Mouse (Mus musculus) adipose tissue, adult 10 weeks (tissue): ENCODE results near the gene Aim2. TPM values are rescaled to one million over a fixed set of nuclear protein-coding genes. Genes with fewer than 3 reads are reported as not detected.

ENCODE experiments used
- polyA plus RNA-seq: library from polyadenylated mRNA; stranded (reverse); fragments of 350-450 nt; fragmentation: Illumina TruSeq; extraction: RNeasy Lipid Tissue Mini Kit (QIAGEN cat#74804); gene quantifications from one replicate; pipeline ENCODE4 v1.2.3, GENCODE M21; 2014; ENCODE audit warnings: low read depth, low replicate concordance

Aim2 gene
- polyA plus RNA-seq = 4.7 TPM

DNA sequence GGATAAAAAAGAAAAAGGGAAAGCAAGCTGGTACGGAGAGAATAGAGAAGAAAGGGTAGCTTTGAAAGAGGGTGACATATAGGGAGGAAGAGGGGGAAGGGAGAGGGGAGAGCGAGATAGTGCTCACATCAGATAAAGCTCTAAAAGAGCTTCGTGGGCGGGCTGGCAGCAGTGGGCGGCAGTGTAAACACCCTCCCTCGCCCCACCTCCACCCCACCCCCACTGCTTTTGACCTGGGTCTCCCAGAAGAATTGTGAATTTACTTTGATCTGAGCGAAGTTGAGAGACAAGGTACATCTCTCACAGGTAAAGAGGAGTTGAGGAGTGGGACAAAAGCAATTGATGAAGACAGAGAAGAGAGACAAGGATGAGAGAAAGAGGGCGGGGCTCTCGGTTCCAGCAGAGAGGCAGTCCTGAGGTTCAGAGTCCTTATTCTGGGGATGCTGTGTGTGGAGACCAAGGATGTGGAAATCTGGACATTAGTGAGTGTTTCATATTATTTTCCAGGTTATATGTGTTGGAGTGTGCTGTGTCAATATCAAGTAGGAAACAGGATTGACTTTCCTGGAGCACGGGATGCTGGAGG lies at the start of gene Aim2:
Aim2 (plus strand) TSS at position 508 of the 586 bp plus-strand sequence.

DNA sequence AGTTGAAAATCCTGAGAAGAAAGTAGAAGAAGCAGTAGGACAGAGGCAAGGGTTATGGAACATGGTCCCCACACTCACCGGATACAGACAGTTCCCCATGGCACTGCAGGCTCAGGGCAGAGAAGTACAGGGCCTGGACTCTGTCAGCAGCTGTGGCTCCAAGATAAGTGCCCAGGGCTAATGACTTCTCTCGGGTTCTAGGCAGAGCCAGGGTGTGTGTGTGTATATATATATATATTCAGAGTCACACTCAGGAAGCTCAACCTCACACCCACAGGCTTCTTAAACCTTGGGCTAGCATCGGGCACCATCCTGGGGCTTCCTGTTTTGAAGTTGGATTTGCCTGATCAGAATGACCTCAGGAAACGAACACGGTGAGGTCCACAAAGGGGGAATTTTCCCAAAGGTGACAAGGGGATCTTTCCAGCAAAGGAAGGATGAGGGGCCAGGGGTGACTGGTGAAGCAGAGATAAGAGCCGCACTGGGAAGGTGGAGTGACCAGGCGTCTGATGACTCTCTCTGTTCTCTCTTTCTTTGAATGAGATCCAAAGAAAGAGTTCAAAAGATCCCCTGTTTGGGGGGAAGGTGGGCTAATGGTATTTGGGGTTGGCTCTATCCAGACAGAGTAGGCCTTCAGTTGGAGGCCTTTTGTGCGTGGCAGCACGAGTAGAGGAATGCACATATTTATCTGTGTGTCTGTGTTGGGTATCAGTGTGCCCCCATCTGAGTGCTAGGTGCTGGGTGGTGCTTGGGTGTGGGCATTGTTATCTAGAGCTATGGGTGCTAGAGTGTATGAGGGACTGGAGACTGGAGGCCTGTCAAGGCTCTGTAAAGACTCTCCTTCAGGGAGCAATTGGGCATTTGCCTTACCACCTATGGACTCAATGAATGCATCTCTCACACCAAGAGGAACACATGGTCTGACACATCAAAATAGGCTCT lies 17.1 kb upstream of the Aim2 start, which contains the start of gene Ackr1:
Ackr1 (minus strand) TSS at position 439 of the 942 bp plus-strand sequence.

DNA sequence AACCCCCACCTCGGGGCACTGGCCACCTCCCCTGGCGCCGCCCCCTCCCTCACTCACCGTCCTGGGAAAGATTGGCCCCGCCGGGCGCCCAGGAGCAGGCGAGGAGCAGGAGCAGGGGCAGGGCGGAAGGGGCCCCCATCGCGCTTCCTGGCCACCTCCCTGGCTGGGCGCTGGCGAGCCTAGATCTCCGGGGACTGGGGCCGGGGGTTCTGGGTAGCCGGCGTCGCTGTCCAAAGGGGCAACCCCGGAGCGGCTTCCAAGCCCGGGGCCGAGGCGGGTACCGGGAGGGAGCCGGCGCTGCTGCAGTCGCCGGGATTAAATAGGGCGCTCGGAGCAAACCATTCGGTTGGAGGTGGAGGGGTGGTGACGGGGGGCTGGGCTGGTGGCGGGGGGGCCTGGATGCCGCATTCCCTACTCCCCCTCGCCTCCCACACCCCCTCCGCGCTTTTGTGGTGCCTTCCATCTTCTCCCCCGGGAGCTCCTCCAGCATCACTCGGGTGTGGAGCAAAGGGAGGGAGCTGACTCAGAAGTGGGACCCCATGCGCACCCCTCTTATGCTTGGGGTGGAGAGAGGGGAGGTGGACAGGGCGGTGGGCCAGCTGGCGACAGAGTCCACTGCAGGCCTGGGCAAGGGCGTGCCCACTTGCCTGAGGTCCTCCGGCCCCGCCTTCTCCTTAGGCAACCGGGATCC lies 16.8 kb downstream of the Aim2 start, which contains the start of gene Cadm3:
Cadm3 (minus strand) TSS at position 340 of the 691 bp plus-strand sequence.

DNA sequence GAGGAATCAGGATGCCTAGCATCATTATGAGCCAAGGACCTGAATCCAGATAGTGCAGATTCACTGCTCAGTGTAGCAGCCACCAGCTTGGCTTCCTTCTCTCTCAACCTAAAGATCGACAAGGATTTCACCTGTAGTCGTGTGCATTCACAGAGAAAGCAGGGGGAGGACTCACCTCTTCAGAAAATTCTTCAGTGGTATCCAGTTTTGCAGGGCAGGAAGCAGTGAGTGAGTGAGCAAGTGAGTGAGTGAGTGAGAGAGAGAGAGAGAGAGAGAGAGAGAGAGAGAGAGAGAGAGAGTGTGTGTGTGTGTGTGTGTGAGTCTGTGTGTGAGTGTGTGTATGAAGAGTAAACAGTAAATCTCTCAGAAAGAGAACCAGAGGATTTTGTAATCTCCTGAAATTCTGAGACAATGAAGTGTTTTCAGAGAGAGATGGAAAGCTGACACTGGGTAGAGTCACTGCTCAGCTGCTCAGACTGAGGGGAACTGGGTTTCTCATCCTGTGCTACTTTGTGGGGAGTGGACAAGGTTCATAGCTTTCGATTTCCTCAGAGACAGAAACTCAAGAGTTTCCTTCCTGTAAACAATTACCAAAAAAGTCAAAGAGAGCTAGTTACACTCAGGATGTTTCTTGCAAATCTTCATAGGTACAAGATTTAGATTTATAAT lies 140.3 kb downstream of the Aim2 start, which contains the start of gene Ifi206:
Ifi206 (minus strand) TSS at position 230 of the 669 bp plus-strand sequence.

Other genes with a start within 250 kb of the Aim2 start
- not detected for gene Olfr1408, start 213.5 kb upstream of the Aim2 start, polyA plus RNA-seq
- not detected for gene Olfr1406, start 160.2 kb upstream of the Aim2 start, polyA plus RNA-seq
- not detected for gene Olfr218, start 153.1 kb upstream of the Aim2 start, polyA plus RNA-seq
- gene Olfr1404, start 138.5 kb upstream of the Aim2 start, polyA plus RNA-seq = not detected
- gene Fcer1a, start 123.7 kb upstream of the Aim2 start, polyA plus RNA-seq = 0.55 TPM
- gene Olfr418, start 84.9 kb upstream of the Aim2 start, polyA plus RNA-seq = not detected
- not detected for gene Mptx2, start 73.1 kb upstream of the Aim2 start, polyA plus RNA-seq
- 5.3 TPM for gene Ackr1, start 17.1 kb upstream of the Aim2 start, polyA plus RNA-seq
- 6.9 TPM for gene Cadm3, start 16.8 kb downstream of the Aim2 start, polyA plus RNA-seq
- 0.73 TPM for gene Ifi206, start 140.2 kb downstream of the Aim2 start, polyA plus RNA-seq
- gene Ifi214, start 185.1 kb downstream of the Aim2 start, polyA plus RNA-seq = not detected
- gene Ifi213, start 248.4 kb downstream of the Aim2 start, polyA plus RNA-seq = 2.6 TPM